Mouse (Mus musculus): ENCODE measurements around the gene Tmem87b. TPM values are rescaled to one million over a fixed set of nuclear protein-coding genes. Genes with fewer than 3 reads are reported as not detected.

Gene Tmem87b
- polyA plus RNA-seq, 1 experiment from 2014 or later = 34.3 TPM

GRCm38 (mm10) chr2:128902843-128903242 lies 84.9 kb downstream of the Tmem87b start:
- no peak overlapping the region for H3K4me2 ChIP-seq (replicated peaks)
- H3K4me1 ChIP-seq = no peaks in the 10 kb centered on the region
- H3K4me3 ChIP-seq = no peak overlapping the region
- no peak overlapping the region for H3K9ac ChIP-seq (replicated peaks)
- no peak overlapping the region for H3K27ac ChIP-seq (replicated peaks)
- H3K9me3 ChIP-seq = no peaks in the 10 kb centered on the region
- no peaks in the 10 kb centered on the region for H3K27me3 ChIP-seq
- ATAC-seq (ENCODE audit: low FRiP score, low read depth) = no peak
- 93% methylated on average over 6 of the region's 6 CpGs for WGBS
- no peaks in the 10 kb centered on the region for H3K36me3 ChIP-seq

GRCm38 (mm10) chr2:128903661-128904060 lies 85.7 kb downstream of the Tmem87b start:
- H3K27ac ChIP-seq (replicated peaks) = no peak overlapping the region
- H3K9ac ChIP-seq (replicated peaks) = no peak overlapping the region
- 87% methylated on average over 3 of the region's 3 CpGs for WGBS
- H3K4me1 ChIP-seq = no peaks in the 10 kb centered on the region
- no peaks in the 10 kb centered on the region for H3K9me3 ChIP-seq
- H3K27me3 ChIP-seq = no peaks in the 10 kb centered on the region
- no peaks in the 10 kb centered on the region for H3K36me3 ChIP-seq
- H3K4me3 ChIP-seq = no peak overlapping the region
- H3K4me2 ChIP-seq (replicated peaks) = no peak overlapping the region
- no peak for ATAC-seq (ENCODE audit: low FRiP score, low read depth)

Other genes starting within 250 kb of the Tmem87b start
- not detected in 2 replicates for gene Spdye4c, start 226.9 kb upstream of the Tmem87b start, polyA plus RNA-seq (2016; fragmentation: Nextera tagmentation; extraction: Ambion mirVana)
- 90.0 and 91.9 TPM in 2 replicates for gene Anapc1, start 130.7 kb upstream of the Tmem87b start, polyA plus RNA-seq (2016; fragmentation: Nextera tagmentation; extraction: Ambion mirVana)
- gene Mertk, start 119.2 kb upstream of the Tmem87b start, polyA plus RNA-seq (2016; fragmentation: Nextera tagmentation; extraction: Ambion mirVana) = 3.3 and 4.6 TPM in 2 replicates
- 1.9 and 2.2 TPM in 2 replicates for gene Fbln7, start 44.9 kb downstream of the Tmem87b start, polyA plus RNA-seq (2016; fragmentation: Nextera tagmentation; extraction: Ambion mirVana)
- 9.2 TPM in 2 replicates for gene Zc3h8, start 126.0 kb downstream of the Tmem87b start, polyA plus RNA-seq (2016; fragmentation: Nextera tagmentation; extraction: Ambion mirVana)
- 4.3 TPM in 2 replicates for gene Zc3h6, start 149.3 kb downstream of the Tmem87b start, polyA plus RNA-seq (2016; fragmentation: Nextera tagmentation; extraction: Ambion mirVana)
- gene Gm10762, start 149.6 kb downstream of the Tmem87b start, polyA plus RNA-seq (2016; fragmentation: Nextera tagmentation; extraction: Ambion mirVana) = 29.3 and 31.7 TPM in 2 replicates
- gene Vinac1, start 230.1 kb downstream of the Tmem87b start, polyA plus RNA-seq (2016; fragmentation: Nextera tagmentation; extraction: Ambion mirVana) = 0.24 and 0.31 TPM in 2 replicates
- gene Ttl, start 247.8 kb downstream of the Tmem87b start, polyA plus RNA-seq (2016; fragmentation: Nextera tagmentation; extraction: Ambion mirVana) = 15.1 and 16.8 TPM in 2 replicates